In the genomic region with DNA sequence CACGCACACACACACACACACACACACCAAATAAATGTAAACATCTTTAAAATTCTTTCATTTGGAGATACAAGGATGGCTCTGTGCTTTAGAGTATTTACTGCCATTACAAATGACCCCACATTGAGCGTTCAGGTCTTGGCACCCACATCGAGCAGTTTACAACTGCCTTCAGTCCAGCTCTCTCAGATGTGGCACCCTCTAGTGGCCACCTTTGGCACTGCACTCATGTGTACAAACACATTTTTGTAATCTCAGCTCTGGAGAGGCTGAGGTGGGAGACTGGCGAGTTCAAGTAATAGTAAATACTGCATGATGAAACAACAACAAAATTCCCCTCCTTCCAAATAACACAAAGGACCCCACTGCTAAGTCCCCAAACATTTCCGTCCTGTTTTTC, we compare ENCODE assay signal across 9 mouse cellular contexts.
A peak's percentile ranks its signal among the peaks of the same experiment; 100 is the strongest.
DNase-seq lines count a peak whose midpoint lies in the region; ATAC-seq and TF ChIP-seq lines count a peak whose summit lies in the region.
"Had no signal": no experiment of that assay in that cellular context is flagged by ENCODE, and none has a peak within 500 bp of the region (broad histone marks: within the 10 kb centered on the region; RNA-seq: fewer than 3 reads in every experiment).

No protein-coding gene starts in this region.

- no peak overlapping the region for H3K27ac ChIP-seq in thymus, adult 2 months (ENCODE audit: control insufficient read depth, insufficient read depth, low read length)
- no peak overlapping the region for H3K27ac ChIP-seq in embryonic facial prominence, embryonic 11.5 days (replicated peaks; ENCODE audit: low read depth, low read length)
- H3K27ac ChIP-seq: hindbrain, embryonic 15.5 days had no signal

- WGBS in thymus, adult 2 months: 91% methylated on average over 5 of the region's 5 CpGs
- 81% methylated on average over 5 of the region's 5 CpGs for WGBS in embryonic facial prominence, embryonic 11.5 days

- no peaks in the 10 kb centered on the region for H3K9me3 ChIP-seq in embryonic facial prominence, embryonic 11.5 days (replicated peaks; ENCODE audit: control insufficient read depth, low read length)
- H3K9me3 ChIP-seq: hindbrain, embryonic 15.5 days had no signal

- intact Hi-C loops in gastrocnemius, postnatal 14 days (cut with DNase I; ENCODE audit: low total_unique reads): no loop called here

- H3K4me1 ChIP-seq in thymus, adult 2 months (replicated peaks; ENCODE audit: control insufficient read depth, insufficient read depth, low read length): no peaks in the 10 kb centered on the region
- H3K4me1 ChIP-seq in embryonic facial prominence, embryonic 11.5 days (ENCODE audit: control insufficient read depth, insufficient read depth, low read length): no peaks in the 10 kb centered on the region
- H3K4me1 ChIP-seq: hindbrain, embryonic 15.5 days had no signal

- H3K4me3 ChIP-seq in thymus, adult 2 months (ENCODE audit: control insufficient read depth, insufficient read depth, low read length): no peak overlapping the region
- no peak overlapping the region for H3K4me3 ChIP-seq in embryonic facial prominence, embryonic 11.5 days (ENCODE audit: low read depth, low read length)
- H3K4me3 ChIP-seq: hindbrain, embryonic 15.5 days had no signal

- no peaks in the 10 kb centered on the region for H3K27me3 ChIP-seq in thymus, adult 2 months (ENCODE audit: control insufficient read depth, insufficient read depth, low read length)
- H3K27me3 ChIP-seq in embryonic facial prominence, embryonic 11.5 days (ENCODE audit: control insufficient read depth, insufficient read depth, low read length): no peaks in the 10 kb centered on the region
- H3K27me3 ChIP-seq: hindbrain, embryonic 15.5 days had no signal

- no peaks in the 10 kb centered on the region for H3K36me3 ChIP-seq in thymus, adult 2 months (ENCODE audit: control insufficient read depth, insufficient read depth, low read length)
- H3K36me3 ChIP-seq in embryonic facial prominence, embryonic 11.5 days (replicated peaks; ENCODE audit: control insufficient read depth, insufficient read depth, low read depth, low read length): no peaks in the 10 kb centered on the region
- H3K36me3 ChIP-seq: hindbrain, embryonic 15.5 days had no signal

- no peak for TF ChIP-seq POLR2A in thymus, adult 2 months (IDR thresholded peaks at IDR 0.05; ENCODE audit: control insufficient read depth, extremely low read depth, insufficient read depth, low read length, poor library complexity)

- ATAC-seq in embryonic facial prominence, embryonic 11.5 days (replicated peaks; ENCODE audit: insufficient number of reproducible peaks, low FRiP score, low TSS enrichment, low read depth): no peak

- peak; percentile 36; the same call in 1 of the 2 replicates for TF ChIP-seq CTCF in thymus, adult 2 months (IDR thresholded peaks at IDR 0.05; ENCODE audit: borderline replicate concordance, control insufficient read depth, extremely low read depth, insufficient read depth, low read length, poor library complexity)

- DNase-seq in gastrocnemius, postnatal 14 days: peak; percentile 8
- DNase-seq in gastrocnemius, adult 8-10 months (ENCODE audit: low spot score in 2 of 2): no peak
- DNase-seq in thymus, adult 2 months: peak; percentile 2
- DNase-seq in thymus, adult 18-20 months: no peak
- peak; percentile 40 for DNase-seq in embryonic facial prominence, embryonic 11.5 days (ENCODE audit: low spot score)
- DNase-seq in testis, postnatal 10 days (ENCODE audit: low spot score): peak; percentile 65
- no peak for DNase-seq in urinary bladder, adult 2 months (ENCODE audit: low spot score)
- no peak for DNase-seq in MN1 (ENCODE audit: low spot score)

- no peak overlapping the region for H3K4me2 ChIP-seq in embryonic facial prominence, embryonic 11.5 days (ENCODE audit: low read depth, low read length)
- H3K4me2 ChIP-seq: hindbrain, embryonic 15.5 days had no signal

- no peak overlapping the region for H3K9ac ChIP-seq in embryonic facial prominence, embryonic 11.5 days (replicated peaks; ENCODE audit: low read length)
- H3K9ac ChIP-seq: hindbrain, embryonic 15.5 days had no signal

Comparison
In these comparisons a context has a peak if more than half of its experiments do, and no peak if none do; other contexts are left out.
1. DNase-seq: peak in gastrocnemius, postnatal 14 days (single experiment), thymus, adult 2 months (single experiment), embryonic facial prominence, embryonic 11.5 days (single experiment) and testis, postnatal 10 days (single experiment); none in gastrocnemius, adult 8-10 months (0 of 2), thymus, adult 18-20 months (0 of 2), urinary bladder, adult 2 months (single experiment) and MN1 (single experiment).